Mouse (Mus musculus): ENCODE data around the gene Acp1. TPM values are rescaled to one million over a fixed set of nuclear protein-coding genes. Genes with fewer than 3 reads are reported as not detected.

The Acp1 gene
- total RNA-seq (2021), result 10 to 100 TPM; 31.7 to 33.0 TPM
- long read RNA-seq, experiment 1, transcript Acp1-201 (6 exons, 3,066 nt), result major isoform, 38 of 63 reads
- long read RNA-seq, experiment 1, transcript Acp1-202 (6 exons, 2,754 nt), result minor isoform, 19 of 63 reads
- long read RNA-seq, experiment 1, partial matches to known transcripts, result 0 of 63 reads
- long read RNA-seq, experiment 1, other reads (novel, unspliced or antisense), result 6 of 63 reads
- long read RNA-seq, experiment 2, transcript Acp1-202 (6 exons, 2,754 nt), result minor isoform, 14 of 42 reads
- long read RNA-seq, experiment 2, transcript Acp1-201 (6 exons, 3,066 nt), result major isoform, 23 of 42 reads
- long read RNA-seq, experiment 2, partial matches to known transcripts, result 0 of 42 reads
- long read RNA-seq, experiment 2, other reads (novel, unspliced or antisense), result 5 of 42 reads

DNA sequence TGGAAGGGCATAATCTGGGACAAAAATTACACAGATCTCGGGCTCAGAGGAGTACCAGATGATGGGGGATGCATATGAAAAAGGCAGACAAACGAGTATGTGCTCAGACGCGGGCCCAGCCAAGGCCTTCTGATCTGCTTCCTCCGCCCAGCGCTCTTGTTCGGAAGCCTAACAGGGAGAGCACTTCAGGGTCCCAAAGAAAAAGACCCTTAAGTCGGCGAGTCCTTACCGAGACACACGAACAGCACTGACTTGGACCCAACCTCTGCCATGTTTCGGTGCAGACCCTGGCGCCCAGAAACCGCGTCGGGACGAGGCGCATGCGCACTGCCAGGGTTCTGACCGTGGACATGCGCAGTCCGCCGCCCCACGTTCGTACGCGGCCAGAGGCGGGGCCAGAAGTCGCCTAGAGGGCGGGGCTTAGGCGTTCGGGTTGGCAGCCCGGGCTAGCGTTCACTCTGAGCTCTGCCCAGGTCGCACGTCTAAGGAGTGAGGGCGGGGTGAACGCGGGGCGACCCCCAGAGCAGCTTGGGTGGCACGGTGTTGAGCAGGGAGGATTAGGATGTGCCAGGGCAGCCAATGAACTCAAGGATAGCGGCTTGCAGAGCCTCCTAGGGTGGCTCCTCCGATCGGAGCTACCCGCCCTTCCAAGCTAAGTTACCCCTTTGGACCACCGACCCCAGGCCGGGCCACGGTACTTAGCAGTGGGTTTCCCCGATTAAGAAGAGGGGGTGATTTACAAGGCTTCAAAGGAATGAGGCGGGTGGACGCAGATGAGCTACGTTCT, at the start of gene Acp1, which contains the start of gene Sh3yl1:
Gene Acp1 (minus strand): TSS at position 329 of the 787 bp plus-strand sequence.
Gene Sh3yl1 (plus strand): TSS at position 408 of the 787 bp plus-strand sequence.
- peak; percentile 96 to 97 for DNase-seq

DNA sequence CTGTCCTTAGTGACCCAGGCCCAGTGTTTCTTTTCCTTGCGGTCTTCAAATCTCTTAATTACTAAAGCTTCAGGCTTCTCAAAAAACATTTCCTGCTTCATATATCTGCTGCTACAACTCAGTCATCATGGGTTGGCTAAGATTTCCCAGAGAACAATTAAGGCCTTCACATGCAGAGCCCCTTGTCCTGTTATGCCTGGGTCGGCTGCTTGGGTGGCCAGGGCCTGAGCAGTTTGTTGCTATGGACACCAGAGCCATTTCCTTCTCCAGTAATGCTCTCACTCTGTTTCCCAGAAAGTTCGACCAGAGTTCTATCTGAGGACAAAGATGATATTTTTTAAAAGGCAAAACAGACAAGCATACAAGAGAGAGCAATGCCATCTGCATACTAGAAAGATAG, 32.8 kb upstream of the Acp1 start:
- DNase-seq, result no peak

- no peak for DNase-seq
Observed at GRCm38 (mm10) chr12:30943057-30943986, 31.9 kb upstream of the Acp1 start.

GRCm38 (mm10) chr12:30936899-30937298, 25.5 kb upstream of the Acp1 start:
- no peak for DNase-seq

GRCm38 (mm10) chr12:30933299-30933698, 21.9 kb upstream of the Acp1 start:
- no peak for DNase-seq

DNA sequence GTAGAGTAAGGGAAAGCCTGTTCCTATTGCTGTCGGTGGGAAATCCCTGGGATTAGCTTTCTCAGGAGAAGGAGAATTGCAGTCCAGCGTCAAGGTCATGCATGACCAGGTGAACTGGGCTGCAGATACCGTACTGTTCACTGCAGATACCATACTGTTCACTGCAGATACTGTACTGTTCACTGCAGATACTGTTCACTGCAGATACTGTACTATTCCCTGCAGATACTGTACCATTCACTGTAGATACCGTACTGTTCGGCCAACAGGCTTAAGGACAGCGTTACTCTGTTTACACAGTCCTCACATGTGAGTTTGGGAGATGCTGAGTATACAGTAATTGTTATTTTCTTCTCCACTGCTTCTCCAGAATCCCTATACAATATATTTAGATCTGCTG, 16.8 kb upstream of the Acp1 start:
- DNase-seq, result no peak

- DNase-seq, result no peak
Observed at GRCm38 (mm10) chr12:30922401-30922800, 11.0 kb upstream of the Acp1 start.

GRCm38 (mm10) chr12:30912840-30913239, 1.5 kb upstream of the Acp1 start:
- DNase-seq, result no peak

- DNase-seq, result peak in 1 of 2 experiments; percentile 30
Observed at GRCm38 (mm10) chr12:30912048-30912381, 626 bp upstream of the Acp1 start.

DNA sequence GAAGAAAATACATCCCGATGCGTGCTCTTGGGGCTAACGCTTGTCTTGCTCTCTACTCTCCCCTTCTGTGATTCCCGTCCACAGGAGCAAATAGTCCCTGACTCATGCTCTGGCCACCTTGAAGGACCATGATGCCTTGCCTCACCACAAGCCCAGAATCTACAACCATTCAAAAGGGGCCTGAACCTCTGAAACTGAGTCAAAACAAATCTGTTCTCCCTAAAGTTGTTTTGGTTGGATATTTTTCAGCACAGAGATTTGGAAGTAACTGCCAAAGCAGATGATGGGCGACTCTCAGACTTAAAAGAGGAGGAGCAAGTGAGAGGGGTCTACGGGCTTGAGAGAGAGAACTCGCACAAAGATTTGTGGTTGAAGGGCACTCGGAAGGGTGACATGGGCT, 529 bp downstream of the Acp1 start:
- DNase-seq, result no peak

DNA sequence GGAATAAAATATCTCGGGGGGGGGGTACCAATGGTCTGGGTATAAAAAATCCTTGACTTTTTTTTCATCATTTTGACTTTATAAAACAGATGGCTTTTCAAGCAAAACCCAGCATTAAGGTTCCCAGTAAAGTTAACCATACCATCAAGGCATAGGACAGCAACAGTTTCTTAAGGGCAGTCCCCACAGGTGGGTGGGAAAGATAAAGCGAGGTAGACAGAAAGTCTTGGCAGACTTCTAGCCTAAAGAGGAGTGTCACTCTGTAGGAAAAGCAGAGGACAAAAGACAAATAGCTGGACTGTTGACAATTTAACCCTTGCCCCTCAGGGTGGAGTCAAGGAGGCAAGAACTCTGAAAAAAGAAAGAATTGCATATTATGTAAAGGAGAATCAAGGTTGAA, 1.5 kb downstream of the Acp1 start:
- no peak for DNase-seq

GRCm38 (mm10) chr12:30908658-30909057, 2.7 kb downstream of the Acp1 start:
- no peak for DNase-seq

DNA sequence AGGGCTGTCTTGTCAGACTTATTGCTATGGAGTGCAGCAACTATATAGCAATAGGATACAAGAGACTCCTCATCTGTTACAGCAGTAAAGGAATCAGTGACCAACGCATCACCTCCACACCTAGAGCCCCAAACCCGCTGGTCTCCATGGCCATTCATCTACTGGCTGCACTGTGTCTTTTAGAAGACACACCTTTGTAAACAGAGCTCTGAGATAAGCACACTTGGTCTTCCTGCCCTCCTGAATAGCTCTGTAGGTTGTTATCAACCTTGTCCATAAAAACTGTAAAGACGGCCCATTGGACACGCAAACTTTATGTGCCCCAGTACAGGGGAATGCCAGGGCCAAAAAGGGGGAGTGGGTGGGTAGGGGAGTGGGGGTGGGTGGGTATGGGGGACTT, 14.3 kb downstream of the Acp1 start:
- DNase-seq, result no peak

- DNase-seq, result no peak
Observed at GRCm38 (mm10) chr12:30891438-30891837, 20.0 kb downstream of the Acp1 start.

DNA sequence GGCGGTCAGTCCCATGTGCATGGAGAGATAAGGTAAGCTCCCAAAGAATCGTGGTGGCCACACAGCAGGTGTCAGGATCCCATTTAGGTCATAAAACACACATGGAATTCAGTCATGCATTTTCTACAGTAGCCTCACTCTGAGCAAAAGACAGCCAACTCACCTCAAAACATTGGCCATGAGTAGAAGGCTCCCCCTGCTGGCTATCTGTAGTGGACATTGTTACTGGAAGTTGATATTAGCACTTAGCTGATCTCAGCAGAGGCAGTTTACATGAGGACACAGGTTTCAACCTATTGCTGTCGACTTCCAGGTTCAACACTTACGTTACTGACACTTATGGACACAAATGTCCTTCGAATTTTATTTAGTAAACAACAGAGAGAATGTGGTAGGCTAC, 21.3 kb downstream of the Acp1 start:
- peak; percentile 39 to 80 for DNase-seq

DNA sequence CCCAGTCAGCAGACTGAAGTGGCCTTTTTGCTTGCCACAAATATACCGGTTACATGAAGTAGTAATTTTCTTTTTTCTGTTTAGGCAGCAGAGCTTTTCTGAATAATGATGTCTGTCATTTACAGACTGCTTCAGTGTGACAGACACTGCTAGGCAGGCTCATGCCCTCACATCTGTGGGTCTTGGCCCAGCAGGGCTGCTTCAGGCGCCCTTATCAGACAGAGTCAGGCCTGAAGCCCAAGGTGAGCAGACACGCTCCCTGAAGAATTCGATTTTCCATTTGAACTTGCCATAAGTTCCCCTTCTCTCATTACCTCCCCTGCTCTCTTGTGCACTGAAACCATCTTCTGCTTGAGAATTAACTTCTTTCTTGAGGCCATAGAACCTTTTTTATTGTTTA, 23.4 kb downstream of the Acp1 start:
- DNase-seq, result no peak

GRCm38 (mm10) chr12:30885891-30886290, 25.5 kb downstream of the Acp1 start:
- peak; percentile 67 to 74 for DNase-seq

- DNase-seq, result peak in 1 of 2 experiments; percentile 13
Observed at GRCm38 (mm10) chr12:30884622-30885230, 26.7 kb downstream of the Acp1 start.

DNA sequence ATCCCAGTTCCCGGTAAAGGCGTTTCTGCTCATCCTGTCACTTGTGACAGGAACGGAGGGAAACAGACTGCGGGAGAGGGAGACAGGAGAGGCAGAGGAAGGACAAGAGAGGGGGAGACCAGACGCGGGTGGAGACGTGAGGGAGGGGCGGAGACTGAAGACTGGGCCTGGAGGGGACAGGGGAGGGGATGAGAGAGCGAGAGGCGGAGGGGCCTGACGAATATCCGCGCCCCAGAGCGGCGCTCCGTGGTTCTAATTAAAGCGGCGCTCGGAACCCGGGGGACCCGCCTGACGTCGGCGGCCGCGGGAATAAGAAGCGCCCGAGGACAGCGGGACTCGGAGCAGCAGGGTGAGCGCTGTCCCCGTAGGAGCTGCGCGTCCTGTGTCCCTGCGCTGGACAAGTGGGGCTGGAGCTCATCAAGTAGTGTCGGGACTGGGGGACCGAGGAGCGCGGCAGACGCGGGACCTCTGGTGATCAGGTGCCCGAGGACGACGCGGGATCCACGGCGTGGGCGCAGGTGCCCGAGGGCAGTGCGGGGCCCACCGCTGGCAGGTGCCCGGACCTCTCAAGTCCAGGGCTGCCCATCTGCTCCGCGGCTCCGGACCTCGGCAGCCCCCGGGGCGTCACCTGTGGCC, 27.3 kb downstream of the Acp1 start, which contains the start of gene Alkal2:
Gene Alkal2 (plus strand): TSS at position 337 of the 636 bp plus-strand sequence.
- peak; percentile 46 to 59 for DNase-seq

DNA sequence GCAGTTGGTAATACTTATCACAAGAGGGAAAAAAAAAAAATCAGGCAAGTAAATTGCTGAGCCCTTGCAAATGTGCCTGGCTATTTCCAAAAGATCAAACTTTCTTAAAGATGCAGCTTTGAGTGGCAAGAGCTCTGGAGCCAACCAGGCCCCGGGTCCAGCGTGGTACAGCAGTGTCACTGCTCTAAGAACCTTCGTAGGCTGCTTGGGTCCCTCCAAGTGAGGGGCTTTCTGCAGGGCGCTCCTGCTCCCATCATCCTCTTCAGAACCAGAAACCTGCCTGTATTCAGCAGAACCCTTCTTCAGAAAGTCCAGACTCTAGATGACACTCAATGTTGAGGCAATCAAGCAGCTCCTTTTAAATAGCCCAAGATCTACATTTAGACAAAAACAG, 27.8 kb downstream of the Acp1 start:
- DNase-seq, result no peak

DNA sequence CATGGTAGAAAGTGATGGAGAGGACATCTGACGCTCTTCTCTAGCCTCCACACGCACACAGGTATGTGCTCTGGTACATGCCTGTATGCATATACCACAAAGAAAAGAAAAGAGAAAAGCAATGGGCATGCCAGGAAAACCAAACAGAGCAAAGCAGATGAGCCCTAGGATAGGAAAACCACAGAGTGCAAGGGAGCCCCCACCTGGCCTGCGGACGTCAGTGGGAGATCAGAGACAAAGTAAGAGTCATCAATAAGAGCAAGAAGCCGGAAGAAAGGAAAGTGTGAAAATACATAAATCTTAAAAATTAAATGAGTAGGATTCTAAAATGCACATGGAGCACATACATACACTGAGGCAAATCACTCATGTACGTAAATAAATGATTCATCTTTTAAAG, 31.9 kb downstream of the Acp1 start:
- no peak for DNase-seq
